Mouse (Mus musculus) left cerebral cortex, adult 2 months (tissue): ENCODE data around the gene Srms. TPM values are rescaled to one million over a fixed set of nuclear protein-coding genes. Genes with fewer than 3 reads are reported as not detected.
A peak's percentile ranks its signal among the peaks of the same experiment; 100 is the strongest.

Experiments used
- DNase-seq, 2 experiments: peaks; one replicate each; pipeline ENCODE4 v3.0.0; 2021 to 2022; ENCODE audit warnings: low spot score in 2 of 2, mixed read lengths in 1 of 2; ENCODE audit errors: extremely low spot score in 1 of 2
- H3K27ac ChIP-seq: fragments of 200-600 bp; 2 replicates; pipeline ENCODE4 v1.8.1; 2022
- H3K4me3 ChIP-seq: fragments of 200-600 bp; 2 replicates; pipeline ENCODE4 v1.8.1; 2022
- CTCF ChIP-seq: fragments of 200-600 bp; IDR thresholded peaks from 2 replicates; pipeline ENCODE4 v1.8.1; 2022; ENCODE audit warnings: antibody characterized with exemption, mild to moderate bottlenecking, moderate library complexity
- intact Hi-C: fragments of 180-260 bp; cut with DNase I; formaldehyde crosslinking; loops from one replicate; pipeline ENCODE4 v1.15.1; 2025
- total RNA-seq, 2 experiments: library from RNA; stranded (reverse); gene quantifications; 2 replicates each; pipeline ENCODE4 v1.2.3; 2021

Srms gene
- total RNA-seq, 2 experiments from 2014 or later, result 0.25 to 0.26 TPM

GRCm38 (mm10) chr2:181157716-181158302, 55.2 kb downstream of the Srms start:
- intact Hi-C loops, result loop anchor here (2.0 kb wide), 2 partner anchors 17 to 29 kb away; partner anchors contain the start of gene Ppdpf
- Histone ChIP-seq H3K27ac (peak overlapping the region; percentile 99), H3K4me3 (no peak overlapping the region; the same call in 1 of the 2 replicates)
- no peak for TF ChIP-seq CTCF
- no peak for DNase-seq

GRCm38 (mm10) chr2:181157180-181157579, 55.8 kb downstream of the Srms start:
- TF ChIP-seq CTCF, result no peak
- Histone ChIP-seq H3K27ac (peak overlapping the region; percentile 99), H3K4me3 (peak overlapping the region; percentile 74)
- DNase-seq, result no peak
- intact Hi-C loops, result loop anchor here (2.0 kb wide), 2 partner anchors 18 to 30 kb away; partner anchors contain the start of gene Ppdpf

GRCm38 (mm10) chr2:181156248-181157121, 56.5 kb downstream of the Srms start, which contains the start of gene Eef1a2:
Gene Eef1a2 (minus strand): TSS chr2:181157014.
- peak; percentile 23 for TF ChIP-seq CTCF
- DNase-seq, result peak; percentile 87 to 93
- intact Hi-C loops, result loop anchor here (2.0 kb wide), 2 partner anchors 18 to 30 kb away; partner anchors contain the start of gene Ppdpf
- H3K4me3 ChIP-seq, result peak within 1 kb of the TSS; percentile 74
- peak within 1 kb of the TSS; percentile 99 for H3K27ac ChIP-seq

- no peak for TF ChIP-seq CTCF
- DNase-seq, result peak in 1 of 2 experiments; percentile 42
- intact Hi-C loops, result loop anchor here (2.0 kb wide), 2 partner anchors 19 to 31 kb away; partner anchors contain the start of gene Ppdpf
- Histone ChIP-seq H3K27ac (peak overlapping the region; percentile 99), H3K4me3 (peak overlapping the region; percentile 74)
These were observed 57.2 kb downstream of the Srms start for GRCm38 (mm10) chr2:181155801-181156200.

Other genes with a start within 250 kb of the Srms start
- 100 to 1,000 TPM; 135 to 155 TPM for gene Arfgap1, start 246.0 kb downstream of the Srms start, total RNA-seq
- gene Col20a1, start 226.7 kb downstream of the Srms start, total RNA-seq, result 1 to 10 TPM; 2.2 to 2.5 TPM
- gene Chrna4, start 169.6 kb downstream of the Srms start, total RNA-seq, result 10 to 100 TPM; 34.8 to 36.0 TPM
- gene Kcnq2, start 77.9 kb downstream of the Srms start, total RNA-seq, result 100 to 1,000 TPM; 275 to 280 TPM
- 1,000 to 10,000 TPM; 1,380 to 1,388 TPM for gene Eef1a2, start 56.2 kb downstream of the Srms start, total RNA-seq
- gene Ppdpf, start 25.9 kb downstream of the Srms start, total RNA-seq, result 10 to 100 TPM; 72.8 to 77.8 TPM
- gene Ptk6, start 10.4 kb downstream of the Srms start, total RNA-seq, result under 1 TPM in 1 of 2 experiments, not detected in 1; 0.11 TPM
- gene Fndc11, start 6.8 kb upstream of the Srms start, total RNA-seq, result not detected
- 1 to 10 TPM; 2.3 to 4.3 TPM for gene Helz2, start 28.8 kb upstream of the Srms start, total RNA-seq
- 10 to 100 TPM; 27.1 to 27.3 TPM for gene Gmeb2, start 74.8 kb upstream of the Srms start, total RNA-seq
- gene Stmn3, start 101.3 kb upstream of the Srms start, total RNA-seq, result 100 to 1,000 TPM; 633 to 653 TPM
- 10 to 100 TPM; 26.1 to 38.5 TPM for gene Rtel1, start 106.6 kb upstream of the Srms start, total RNA-seq
- 10 to 100 TPM; 80.3 to 80.5 TPM for gene Zgpat, start 151.7 kb upstream of the Srms start, total RNA-seq
- 10 to 100 TPM; 45.2 to 51.2 TPM for gene Arfrp1, start 152.2 kb upstream of the Srms start, total RNA-seq
- gene Lime1, start 166.9 kb upstream of the Srms start, total RNA-seq, result 10 to 100 TPM; 43.1 to 45.2 TPM
- gene Zbtb46, start 246.2 kb upstream of the Srms start, total RNA-seq, result 10 to 100 TPM; 12.0 to 13.7 TPM